Mouse (Mus musculus) layer of hippocampus, adult 9-11 months (tissue): ENCODE measurements around the gene Jmjd1c.

Experiments
- DNase-seq: peaks from one replicate; pipeline ENCODE4 v3.0.0; 2022

Jmjd1c gene

DNA sequence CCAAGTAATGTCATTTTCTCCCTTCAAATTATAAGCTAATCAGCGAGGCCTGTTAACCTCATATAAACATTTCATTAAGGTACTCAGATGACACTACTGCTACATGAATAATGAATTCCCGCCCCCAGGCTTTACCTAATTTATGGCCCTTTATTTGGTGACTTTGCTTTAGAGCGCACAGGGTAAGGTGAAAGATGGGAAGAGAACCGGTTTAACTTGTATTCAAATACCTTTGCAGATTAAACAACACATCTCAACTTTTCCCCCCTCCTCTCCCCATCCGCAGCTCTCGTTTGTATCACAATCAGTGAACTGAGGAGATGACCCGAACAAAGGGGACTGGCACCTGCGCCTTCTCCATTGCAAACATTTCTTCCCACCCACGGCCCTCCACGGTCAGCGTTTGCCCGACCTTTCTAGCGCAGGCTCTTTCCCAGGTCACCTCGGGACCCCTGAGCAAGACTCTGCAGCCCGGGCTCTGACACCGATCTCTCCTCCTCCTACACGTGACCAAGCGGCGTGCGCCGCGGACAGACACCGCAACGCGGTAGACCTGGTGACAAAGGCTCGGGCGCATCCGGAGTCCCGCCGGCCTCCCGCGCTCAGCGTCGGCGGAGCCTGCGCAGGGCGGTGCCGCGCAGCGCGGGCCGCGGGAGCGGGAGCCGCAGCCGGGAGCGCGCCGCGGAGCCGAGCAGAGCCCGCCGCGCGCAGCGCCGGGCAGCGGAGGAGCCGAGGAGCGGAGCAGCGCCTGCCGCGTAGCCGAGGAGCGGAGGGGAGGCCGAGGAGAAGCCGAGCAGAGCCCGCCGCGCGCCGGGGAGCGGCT lies at the start of gene Jmjd1c:
Gene Jmjd1c, plus strand, starts transcription at position 328 of the 823 bp plus-strand sequence.
- peak; percentile 86 for DNase-seq

DNA sequence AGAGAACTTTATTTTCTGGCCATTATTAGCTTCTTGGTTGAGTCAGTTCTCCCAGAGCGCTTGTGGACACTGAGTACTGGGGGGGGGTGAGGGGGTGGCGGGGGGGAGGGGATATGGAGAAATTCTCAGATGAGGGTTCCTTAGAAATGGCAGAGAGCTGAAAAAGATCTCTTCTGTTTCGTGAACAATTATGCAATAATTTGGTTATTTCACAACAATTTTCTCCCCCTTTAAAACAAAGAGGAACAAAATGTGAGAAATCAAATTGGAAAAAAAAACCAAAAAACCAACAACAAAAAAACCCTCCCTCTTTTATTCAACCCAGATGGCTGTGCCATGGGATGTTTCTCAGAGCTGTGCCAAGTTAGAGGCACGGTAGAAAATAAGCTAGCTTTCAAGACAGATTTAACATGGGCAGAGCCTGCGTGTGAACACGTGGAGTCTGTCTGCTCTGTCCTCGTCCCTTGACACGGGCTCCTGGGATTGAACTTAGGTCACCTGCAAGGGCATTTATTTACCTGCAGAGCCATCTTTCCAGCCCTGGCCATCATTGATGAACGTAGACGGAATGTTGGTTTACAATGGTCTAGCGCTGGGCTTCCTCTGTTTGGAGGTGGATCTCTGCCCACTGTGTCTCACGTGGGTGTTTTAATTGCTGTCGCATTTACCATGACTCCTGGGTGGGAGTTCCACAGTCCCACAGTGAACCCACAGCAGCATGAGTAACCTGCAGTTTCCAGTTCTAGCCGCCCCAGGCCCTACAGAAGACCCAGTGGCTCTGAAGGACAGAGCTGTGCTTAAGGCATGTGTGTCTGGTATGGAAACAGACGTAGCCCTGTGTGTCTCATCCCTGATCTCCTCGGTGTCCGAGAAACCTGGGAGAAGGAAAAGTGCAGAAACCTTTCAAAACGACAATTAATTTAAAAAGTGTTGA lies 47.9 kb upstream of the Jmjd1c start:
- peak; percentile 56 for DNase-seq

DNA sequence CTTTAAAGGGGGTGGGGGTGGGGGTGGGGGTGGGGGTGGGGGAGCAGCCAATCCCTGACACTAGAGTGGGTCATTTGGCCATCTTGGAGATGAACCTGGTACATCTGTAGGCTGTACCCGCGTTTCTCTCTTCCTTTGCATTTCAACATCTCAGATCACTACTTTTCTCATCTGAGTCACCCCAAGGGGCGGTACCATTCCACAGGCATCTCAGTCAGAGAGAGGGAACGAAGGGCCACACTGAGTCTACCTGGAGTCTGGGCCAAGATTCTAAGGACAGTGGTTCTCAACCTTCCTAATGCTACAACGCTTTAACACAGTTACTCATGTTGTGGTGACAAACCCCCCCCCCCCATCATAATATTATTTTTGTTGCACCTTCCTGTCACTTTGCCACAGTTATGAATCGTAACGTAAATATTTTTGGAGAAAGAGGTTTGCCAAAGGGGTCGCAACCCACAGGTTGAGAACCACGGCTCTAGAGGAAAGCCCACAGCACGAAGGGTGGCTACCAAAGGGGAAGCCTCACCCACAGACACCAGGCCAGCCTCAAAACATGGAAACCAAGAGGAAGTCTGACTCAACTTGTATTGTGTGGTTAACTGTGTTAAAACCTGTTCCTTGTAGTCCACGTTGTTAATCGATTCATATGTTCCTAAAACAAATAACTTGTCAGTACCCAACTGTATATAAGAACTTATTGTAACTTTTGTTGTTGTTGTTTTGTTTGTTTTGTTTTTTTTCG lies 46.9 kb upstream of the Jmjd1c start:
- DNase-seq, result no peak

- DNase-seq, result no peak
Observed at GRCm38 (mm10) chr10:67049621-67050020, 46.3 kb upstream of the Jmjd1c start.

- no peak for DNase-seq
Observed at GRCm38 (mm10) chr10:67050766-67051165, 45.2 kb upstream of the Jmjd1c start.

- DNase-seq, result no peak
Observed at GRCm38 (mm10) chr10:67051466-67051865, 44.5 kb upstream of the Jmjd1c start.

DNA sequence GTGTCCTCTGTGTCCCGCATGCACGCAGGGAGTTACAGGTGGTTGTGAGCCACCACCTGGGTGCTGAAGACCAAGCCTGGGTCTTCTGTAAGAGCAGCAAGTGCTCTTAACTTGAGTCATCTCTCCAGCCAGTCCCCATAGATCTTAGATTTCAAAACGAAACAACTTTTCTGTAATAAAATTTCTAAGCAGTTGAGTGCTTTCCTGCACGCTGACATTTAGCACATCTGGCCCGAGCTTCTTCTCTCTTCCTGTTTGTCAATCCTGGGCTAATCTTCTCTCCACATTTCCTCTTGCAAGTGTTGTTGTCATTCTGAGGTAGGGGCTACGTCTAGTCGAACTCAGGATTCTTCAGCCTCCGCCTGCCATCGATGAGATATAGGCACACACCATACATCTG lies 43.5 kb upstream of the Jmjd1c start:
- DNase-seq, result no peak

GRCm38 (mm10) chr10:67053475-67053874 lies 42.5 kb upstream of the Jmjd1c start:
- no peak for DNase-seq

DNA sequence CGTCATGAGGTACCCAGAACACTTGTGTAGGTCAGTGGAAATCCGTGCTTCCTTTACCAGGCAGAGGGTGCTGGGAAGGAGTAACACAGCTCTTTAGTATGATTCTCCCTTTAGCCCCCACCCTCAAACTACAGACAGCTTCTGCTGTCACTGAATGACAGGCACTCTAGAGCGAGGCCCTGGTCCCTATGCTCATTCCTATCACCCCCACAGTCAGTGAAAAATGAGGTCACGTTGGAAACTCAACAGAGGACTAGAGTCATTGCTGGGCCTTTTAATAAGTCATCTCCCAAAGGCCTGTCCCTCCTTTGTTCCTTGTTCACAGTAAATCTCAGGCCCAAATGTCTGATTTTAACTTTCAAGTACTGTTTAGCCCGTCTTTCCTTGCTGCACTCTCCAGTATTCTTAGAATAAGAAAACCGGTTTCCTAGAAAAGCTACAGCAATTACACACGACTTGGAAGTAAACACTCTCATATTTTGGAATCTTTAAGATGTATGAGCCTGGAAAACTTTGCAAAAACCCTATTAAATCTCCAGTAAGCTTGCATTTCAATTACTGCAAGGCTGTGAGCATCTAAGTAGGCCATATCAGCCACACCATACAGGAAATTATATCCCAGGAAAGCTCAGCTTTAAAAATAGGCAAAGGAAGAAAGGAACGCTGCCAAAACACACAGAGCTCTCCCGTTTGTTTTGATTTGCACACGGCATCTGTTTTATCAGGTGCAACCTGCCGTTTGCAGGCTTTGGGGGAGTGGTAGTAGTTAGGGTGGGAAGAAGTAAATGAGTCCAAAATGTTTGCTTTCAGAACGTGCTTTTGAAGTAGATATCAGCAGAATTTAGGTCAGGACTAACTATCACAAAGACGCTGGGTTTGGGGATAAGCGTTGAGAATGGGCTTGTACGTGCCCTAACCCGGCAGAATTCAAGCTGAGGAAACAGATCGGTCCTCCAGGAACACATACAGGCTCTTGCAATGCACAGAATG lies 39.8 kb upstream of the Jmjd1c start:
- DNase-seq, result peak; percentile 48

DNA sequence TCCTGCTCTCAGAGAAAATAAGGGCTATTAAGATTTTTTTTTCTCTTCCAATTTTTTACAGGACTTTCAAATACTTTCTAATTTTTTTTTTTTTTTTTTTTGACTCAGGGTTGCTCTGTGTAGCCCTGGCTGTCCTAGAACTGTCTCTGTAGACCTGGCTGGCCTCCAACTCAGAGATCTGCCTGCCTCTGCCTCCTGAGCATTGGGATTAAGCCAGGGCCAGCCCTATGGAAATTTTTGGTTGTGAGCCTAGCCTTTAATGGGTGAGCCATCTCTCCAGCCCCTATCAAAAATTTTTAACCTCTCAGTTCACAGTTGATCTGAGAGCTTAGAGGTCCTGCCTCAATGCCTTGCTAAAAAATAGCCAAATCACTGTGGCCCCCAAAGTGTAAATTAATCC lies 38.7 kb upstream of the Jmjd1c start:
- no peak for DNase-seq

- DNase-seq, result no peak
Observed at GRCm38 (mm10) chr10:67057696-67058095, 38.2 kb upstream of the Jmjd1c start.

DNA sequence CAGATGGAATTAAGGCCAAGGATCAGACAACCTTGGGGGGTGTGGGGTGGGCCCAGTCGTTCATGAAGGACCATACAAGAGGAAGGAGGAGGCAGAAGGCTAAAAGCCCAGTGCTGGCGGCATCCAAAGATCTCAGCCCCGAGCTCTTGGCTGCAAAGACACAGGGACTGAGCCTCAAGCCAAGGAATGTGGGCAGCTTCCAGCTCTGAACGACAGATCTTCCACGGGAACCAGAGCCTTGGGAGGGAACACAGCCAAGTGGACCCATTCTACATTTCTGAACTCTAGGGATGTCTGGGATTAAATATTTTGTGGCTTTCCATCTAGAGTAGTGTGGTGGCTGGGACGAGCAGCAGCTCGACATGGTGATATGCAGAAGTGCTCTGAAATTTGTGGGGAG lies 37.6 kb upstream of the Jmjd1c start:
- no peak for DNase-seq

DNA sequence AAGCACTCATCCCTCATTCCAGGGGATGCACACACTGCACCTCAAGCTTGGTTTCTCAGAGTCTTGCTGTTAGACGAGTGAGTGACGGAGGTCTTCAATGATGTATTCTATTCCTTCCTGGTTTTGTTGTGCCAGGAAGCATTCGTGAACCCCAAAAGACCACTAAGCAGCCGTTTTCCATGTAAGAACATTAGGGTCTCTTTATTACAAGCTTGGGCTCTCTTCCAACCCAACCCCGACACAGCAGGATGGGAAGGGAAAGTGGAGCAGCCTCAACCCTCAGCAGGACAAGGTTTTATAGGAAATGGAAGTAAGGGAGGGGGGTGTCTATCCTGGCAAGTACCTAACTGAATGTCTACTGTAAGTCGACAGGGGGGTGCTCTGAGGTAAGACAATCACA lies 37.2 kb upstream of the Jmjd1c start:
- DNase-seq, result no peak

- peak; percentile 86 for DNase-seq
Observed at GRCm38 (mm10) chr10:67061367-67061801, 34.5 kb upstream of the Jmjd1c start.

DNA sequence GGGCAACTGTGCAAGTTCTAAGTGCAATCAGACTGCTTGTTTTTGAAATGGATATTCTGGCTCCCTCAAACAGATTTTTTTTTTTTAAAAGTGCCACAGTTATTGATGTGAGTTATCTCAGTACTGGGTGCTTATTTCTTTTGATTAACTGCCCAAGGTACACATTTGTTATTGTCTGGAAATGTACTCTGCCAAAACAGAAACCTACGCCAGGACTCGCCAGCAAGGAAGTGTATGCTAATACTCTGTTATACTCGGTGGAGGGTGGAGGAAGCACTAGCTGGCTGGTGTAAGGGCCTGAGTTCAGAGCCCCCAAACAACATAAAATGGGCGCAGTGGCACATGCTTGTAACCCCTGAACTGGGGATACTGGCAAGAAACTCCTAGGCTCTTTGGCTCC lies 34.1 kb upstream of the Jmjd1c start:
- no peak for DNase-seq

DNA sequence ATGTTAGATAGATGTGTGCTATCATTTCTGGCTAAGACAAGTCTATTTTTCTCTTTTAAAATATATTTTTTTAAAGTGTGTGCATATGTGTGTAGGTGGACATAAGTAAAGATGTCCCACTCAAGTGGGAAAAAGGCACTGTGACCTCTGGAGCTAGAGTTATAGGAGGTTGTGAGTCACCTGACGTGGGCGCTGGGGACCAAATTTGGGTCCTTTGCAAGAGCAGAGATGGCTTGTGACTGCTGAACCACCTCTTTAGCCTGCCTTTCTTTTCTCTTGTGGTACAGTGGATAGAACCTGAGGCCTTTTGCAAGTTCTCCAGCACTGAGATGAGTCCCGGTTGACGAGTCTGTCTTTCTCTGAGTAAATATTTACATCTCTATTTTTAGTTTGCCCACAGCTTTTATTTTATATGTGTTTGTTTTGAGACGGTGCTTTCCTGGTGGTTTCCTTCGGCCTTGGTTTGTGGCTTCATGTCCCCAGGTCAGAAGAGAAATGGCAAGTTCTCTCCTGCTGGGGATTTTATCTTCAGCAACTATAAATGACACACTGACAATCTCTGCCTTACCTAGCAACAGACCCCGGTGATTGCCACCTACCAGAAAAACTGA lies 30.5 kb upstream of the Jmjd1c start:
- DNase-seq, result no peak

GRCm38 (mm10) chr10:67065927-67066326 lies 30.0 kb upstream of the Jmjd1c start:
- DNase-seq, result no peak

DNA sequence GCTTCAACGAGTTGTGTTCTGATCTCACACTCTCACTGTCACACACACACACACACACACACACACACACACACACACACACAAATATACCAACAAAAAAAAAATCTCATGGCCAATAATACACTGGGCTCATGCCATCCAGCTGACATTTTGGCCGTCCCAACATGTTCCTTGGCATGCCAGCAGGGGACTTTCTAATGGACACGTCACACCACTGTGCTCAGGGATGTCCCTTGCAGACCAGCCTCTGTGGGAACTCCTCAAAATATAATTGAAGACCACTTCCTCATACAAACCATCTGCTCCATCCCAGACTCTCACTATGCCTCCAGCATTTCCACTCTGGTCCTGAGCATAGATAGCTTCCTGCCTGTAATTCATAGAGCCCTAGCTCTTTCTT lies 29.5 kb upstream of the Jmjd1c start:
- DNase-seq, result no peak

DNA sequence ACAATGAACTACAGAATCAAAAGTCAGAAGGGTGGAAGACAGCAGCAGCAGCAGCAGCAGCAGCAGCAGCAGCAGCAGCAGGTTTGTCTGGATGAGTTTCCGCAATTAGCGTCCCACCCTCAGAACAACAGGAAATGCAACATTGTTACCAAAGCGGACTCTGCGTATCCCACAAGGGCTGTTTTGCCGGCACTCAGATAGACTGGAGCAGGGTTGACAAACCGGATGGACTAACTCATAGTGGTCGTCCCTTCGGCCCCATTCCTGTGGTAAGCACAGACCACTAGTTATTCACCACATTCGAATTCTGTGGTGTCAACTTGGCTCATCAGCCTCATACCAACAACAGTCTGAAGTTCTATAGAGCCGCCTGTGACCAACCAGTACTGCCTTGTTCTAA lies 26.9 kb upstream of the Jmjd1c start:
- DNase-seq, result no peak

GRCm38 (mm10) chr10:67071389-67071788 lies 24.5 kb upstream of the Jmjd1c start:
- DNase-seq, result no peak

DNA sequence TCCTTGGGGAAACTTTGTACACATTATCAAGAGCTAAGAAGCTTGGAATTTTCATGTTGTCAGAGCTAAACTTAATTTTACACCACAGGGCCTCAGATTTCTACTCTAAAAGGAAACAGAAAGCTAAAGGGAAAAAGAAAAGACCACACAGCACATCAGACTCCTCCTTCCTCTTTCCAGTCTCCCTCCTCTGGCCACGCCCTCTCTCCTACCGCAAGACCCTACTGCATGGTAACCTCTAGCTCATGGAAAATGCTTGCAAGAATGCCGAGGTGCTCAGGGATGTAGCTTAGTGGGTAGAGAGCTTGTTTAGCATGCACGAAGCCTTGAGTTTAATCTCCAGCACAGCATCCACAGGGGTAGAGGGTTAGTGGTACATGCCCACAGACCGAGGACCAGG lies 24.0 kb upstream of the Jmjd1c start:
- no peak for DNase-seq
